Mouse (Mus musculus) gastrocnemius, postnatal 25 days (tissue): ENCODE results near the gene Mtmr6. TPM values are rescaled to one million over a fixed set of nuclear protein-coding genes. Genes with fewer than 3 reads are reported as not detected.
"Not testable (repeated sequence)": the region's sequence is repeated elsewhere in the genome, so short reads cannot be mapped to it uniquely, and the experiment has no call there.

Experiments
- DNase-seq: peaks from one replicate; pipeline ENCODE4 v3.0.0; 2022
- microRNA-seq, 2 experiments: library from miRNA; unstranded; fragments of <30 nt; microRNA quantifications; one replicate each; pipeline ENCODE4 v1.2.0; 2021; ENCODE audit warnings: borderline replicate concordance in 2 of 2
- total RNA-seq, 2 experiments: library from RNA; stranded (reverse); gene quantifications; 1 replicate in 1 of 2; 2 replicates in 1 of 2; pipeline ENCODE4 v1.2.3; 2021

Gene Mtmr6
- total RNA-seq, 2 experiments from 2014 or later, result 36.6 to 37.9 TPM

- no peak for DNase-seq
Observed at GRCm38 (mm10) chr14:60295531-60295930, 30.5 kb downstream of the Mtmr6 start.

- DNase-seq, result no peak
Observed at GRCm38 (mm10) chr14:60300224-60300991, 35.4 kb downstream of the Mtmr6 start.

- no peak for DNase-seq
Observed at GRCm38 (mm10) chr14:60301024-60301423, 36.0 kb downstream of the Mtmr6 start.

- DNase-seq, result no peak
Observed at GRCm38 (mm10) chr14:60302441-60302840, 37.4 kb downstream of the Mtmr6 start.

GRCm38 (mm10) chr14:60304441-60305220, 39.6 kb downstream of the Mtmr6 start:
- DNase-seq, result no peak

- DNase-seq, result no peak
Observed at GRCm38 (mm10) chr14:60308113-60308512, 43.1 kb downstream of the Mtmr6 start.

GRCm38 (mm10) chr14:60310691-60311090, 45.7 kb downstream of the Mtmr6 start:
- no peak for DNase-seq

- DNase-seq, result no peak
Observed at GRCm38 (mm10) chr14:60319231-60319630, 54.2 kb downstream of the Mtmr6 start.

GRCm38 (mm10) chr14:60320813-60321212, 55.8 kb downstream of the Mtmr6 start:
- no peak for DNase-seq

GRCm38 (mm10) chr14:60340001-60340400, 75.0 kb downstream of the Mtmr6 start:
- DNase-seq, result not testable (repeated sequence)

GRCm38 (mm10) chr14:60340570-60340969, 75.5 kb downstream of the Mtmr6 start:
- no peak for DNase-seq

GRCm38 (mm10) chr14:60345326-60345876, 80.4 kb downstream of the Mtmr6 start:
- no peak for DNase-seq

Small RNA genes within 50 kb of the gene (microRNA-seq; reads per million reads assigned to microRNA genes)
- 0 reads per million in 2 experiments for gene Mir719

Other genes with a start within 250 kb of the Mtmr6 start
- 1 to 10 TPM in 1 of 2 experiments, under 1 TPM in 1; 1.00 to 1.2 TPM for gene Atp8a2, start 68.0 kb upstream of the Mtmr6 start, total RNA-seq
- gene Nupl1, start 13.8 kb upstream of the Mtmr6 start, total RNA-seq, result not detected
- gene Gm49336, start 13.7 kb upstream of the Mtmr6 start, total RNA-seq, result 10 to 100 TPM; 27.3 to 27.5 TPM
- gene Amer2, start 108.0 kb downstream of the Mtmr6 start, total RNA-seq, result under 1 TPM; 0.03 to 0.05 TPM